Mouse (Mus musculus) fibroblast of lung, adult 2 months (primary cell): ENCODE measurements around the gene Zdhhc22.

Source experiments
- DNase-seq: peaks from one replicate; pipeline ENCODE4 v3.0.0-alpha.2; 2011; ENCODE audit warnings: low read depth

Gene Zdhhc22

GRCm38 (mm10) chr12:86989890-86990754, at the start of gene Zdhhc22:
TSS of gene Zdhhc22 (minus strand) at chr12:86990430.
- DNase-seq, result no peak

DNA sequence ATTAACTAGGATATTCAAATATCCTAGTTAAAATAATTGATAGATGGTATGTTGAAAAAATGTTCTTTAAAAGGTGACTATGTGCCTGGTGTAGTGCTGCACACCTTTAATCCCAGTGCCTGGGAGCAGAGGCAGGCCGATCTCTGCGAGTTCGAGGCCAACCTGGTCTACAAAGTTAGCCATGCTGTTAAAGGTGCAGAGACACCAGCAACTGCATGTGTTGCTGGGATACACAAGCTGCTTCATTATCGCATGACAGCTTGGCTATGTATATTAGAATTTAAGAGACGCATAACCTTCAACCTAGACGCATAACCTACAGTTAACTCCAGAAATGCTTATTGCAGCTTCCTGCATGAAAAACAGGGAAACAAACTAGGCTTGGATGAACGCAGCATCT, 46.4 kb upstream of the Zdhhc22 start:
- DNase-seq, result no peak

- no peak for DNase-seq
These were observed 41.0 kb upstream of the Zdhhc22 start for GRCm38 (mm10) chr12:87031163-87031763.

DNA sequence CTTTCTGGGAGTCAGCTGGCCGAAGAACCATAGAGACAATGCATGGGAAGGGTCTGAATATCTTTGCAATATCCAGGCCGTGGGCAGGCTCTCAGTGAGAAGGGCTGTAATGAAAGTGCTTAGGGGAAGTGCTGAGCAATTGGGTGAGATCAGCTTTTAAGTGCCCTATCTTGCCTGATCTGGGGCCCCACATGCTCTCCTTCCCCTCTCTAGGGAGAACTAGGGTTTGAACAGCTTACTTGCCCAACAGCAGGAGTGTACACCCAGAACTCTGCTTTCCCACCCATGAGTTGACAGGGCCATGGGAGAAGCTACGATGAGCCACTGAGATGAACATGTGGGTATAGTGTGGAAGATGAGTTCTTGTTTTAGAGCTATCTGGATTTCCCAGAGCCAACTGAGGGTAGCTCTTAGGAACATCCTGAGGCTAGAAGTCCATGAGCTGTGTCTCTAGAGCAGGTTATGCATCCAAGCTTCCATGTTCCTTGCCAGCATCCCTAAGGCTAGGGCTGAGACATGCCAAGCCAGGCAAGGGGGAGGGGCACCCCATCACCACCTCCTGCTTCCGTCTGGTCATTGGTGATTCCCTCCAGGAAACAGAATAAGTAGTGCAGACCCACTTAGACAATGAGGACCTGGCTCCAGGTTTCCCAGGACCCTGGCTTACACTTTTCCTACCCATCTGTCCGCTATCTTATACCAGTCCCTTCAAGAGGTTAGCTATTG, 39.2 kb upstream of the Zdhhc22 start:
- no peak for DNase-seq

- DNase-seq, result no peak
These were observed 37.8 kb upstream of the Zdhhc22 start for GRCm38 (mm10) chr12:87028068-87028467.

DNA sequence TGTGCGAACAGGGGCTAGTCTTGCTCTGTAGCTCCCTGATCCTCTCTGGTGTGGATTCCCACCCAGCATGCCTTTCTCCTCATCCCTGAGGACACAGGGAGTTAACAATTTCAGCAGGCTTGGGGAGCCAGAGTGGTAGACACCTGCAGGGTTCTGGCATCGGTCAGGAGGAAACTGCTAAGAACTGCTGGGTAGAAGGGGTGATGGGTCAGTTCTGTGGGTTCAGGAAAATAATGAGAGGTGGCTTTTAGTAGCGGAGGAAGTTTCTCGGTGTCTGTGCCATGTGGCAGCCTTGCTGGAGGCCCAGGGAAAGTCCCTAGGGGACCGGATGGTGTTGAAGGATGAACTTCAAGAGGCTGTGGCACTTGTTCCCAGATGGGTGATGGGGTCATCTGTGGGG, 37.2 kb upstream of the Zdhhc22 start:
- DNase-seq, result no peak

GRCm38 (mm10) chr12:87026871-87027240, 36.6 kb upstream of the Zdhhc22 start:
- DNase-seq, result no peak

- DNase-seq, result no peak
These were observed 36.1 kb upstream of the Zdhhc22 start for GRCm38 (mm10) chr12:87026109-87026870.

GRCm38 (mm10) chr12:87023456-87023855, 33.2 kb upstream of the Zdhhc22 start:
- DNase-seq, result no peak

GRCm38 (mm10) chr12:87022006-87022405, 31.8 kb upstream of the Zdhhc22 start:
- DNase-seq, result no peak

DNA sequence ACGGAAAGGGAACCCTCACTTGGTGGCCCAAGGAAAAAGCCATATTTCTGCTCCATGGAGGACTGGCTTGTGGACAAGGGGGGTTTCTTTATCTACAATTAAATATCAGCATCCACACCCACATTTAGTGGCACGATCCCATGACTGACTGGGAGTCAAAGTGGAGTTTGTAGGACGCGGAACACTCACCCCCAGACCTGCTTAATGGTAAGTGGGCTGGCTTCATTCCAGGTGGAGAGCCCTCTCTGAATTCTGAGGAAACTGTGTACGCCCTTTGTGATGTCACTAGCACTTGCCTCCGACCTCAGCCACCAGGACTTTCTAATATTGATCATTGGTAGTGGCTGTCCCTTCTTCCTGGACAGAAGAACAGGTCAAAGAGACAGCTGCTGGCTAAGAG, 30.8 kb upstream of the Zdhhc22 start, which contains the start of gene Tmem63c:
Gene Tmem63c, plus strand, starts transcription at position 301 of the 400 bp plus-strand sequence.
- no peak for DNase-seq

DNA sequence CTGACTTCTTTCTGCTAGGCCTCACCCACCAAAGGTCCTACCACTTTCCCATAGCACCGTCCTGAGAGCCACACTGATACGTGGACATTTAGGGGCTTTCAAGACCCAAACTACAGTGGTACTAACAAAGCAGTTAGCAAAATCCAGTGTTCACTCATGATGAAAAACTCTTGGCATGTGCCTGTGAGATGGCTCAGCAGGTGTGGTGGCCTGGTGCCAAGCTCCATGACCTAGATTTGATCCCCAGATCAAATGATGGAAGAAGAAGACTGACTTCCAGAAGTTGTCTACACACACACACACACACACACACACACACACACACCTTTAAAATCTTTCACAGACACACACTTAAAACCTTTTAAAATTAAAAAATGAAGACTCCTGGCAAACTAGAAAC, 28.5 kb upstream of the Zdhhc22 start:
- DNase-seq, result no peak

DNA sequence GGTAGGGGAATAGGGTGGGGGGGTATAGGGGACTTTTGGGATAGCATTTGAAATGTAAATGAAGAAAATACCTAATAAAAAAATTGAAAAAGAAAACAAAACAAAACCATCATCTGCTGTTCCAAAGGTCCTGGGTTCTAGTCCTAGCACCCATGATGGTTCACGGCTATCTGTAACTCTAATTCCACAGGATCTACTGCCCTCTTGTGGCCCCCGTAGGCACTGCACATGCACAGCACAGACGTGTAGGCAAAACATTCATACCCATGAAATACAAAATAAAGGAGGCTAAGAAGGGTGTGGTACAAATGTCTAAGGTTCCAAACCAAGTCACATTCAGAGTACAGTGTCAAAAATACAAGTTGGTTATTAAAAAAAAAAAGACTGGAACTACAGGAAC, 26.8 kb upstream of the Zdhhc22 start:
- no peak for DNase-seq

GRCm38 (mm10) chr12:87004596-87004995, 14.4 kb upstream of the Zdhhc22 start:
- DNase-seq, result no peak

GRCm38 (mm10) chr12:87003606-87004005, 13.4 kb upstream of the Zdhhc22 start:
- DNase-seq, result no peak

DNA sequence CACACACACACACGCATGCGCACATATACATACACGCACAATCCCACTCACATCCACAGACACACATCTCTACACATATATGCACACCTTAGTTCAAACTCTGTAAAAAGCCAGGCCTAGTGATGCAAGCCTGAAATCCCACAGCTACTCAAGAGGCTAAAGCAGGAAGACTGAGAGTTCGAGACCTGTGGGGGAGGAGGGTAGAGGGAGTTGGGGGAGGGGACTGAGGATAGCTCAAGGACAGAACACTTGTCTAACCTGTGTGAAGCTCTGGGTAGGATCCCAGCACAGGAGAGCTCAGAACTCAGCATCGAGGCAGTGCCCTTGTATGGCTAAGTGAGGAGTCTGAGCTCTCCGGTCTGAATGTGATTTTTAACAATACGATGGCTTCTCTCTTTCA, 12.6 kb upstream of the Zdhhc22 start:
- DNase-seq, result no peak

GRCm38 (mm10) chr12:87002209-87002608, 12.0 kb upstream of the Zdhhc22 start:
- no peak for DNase-seq

DNA sequence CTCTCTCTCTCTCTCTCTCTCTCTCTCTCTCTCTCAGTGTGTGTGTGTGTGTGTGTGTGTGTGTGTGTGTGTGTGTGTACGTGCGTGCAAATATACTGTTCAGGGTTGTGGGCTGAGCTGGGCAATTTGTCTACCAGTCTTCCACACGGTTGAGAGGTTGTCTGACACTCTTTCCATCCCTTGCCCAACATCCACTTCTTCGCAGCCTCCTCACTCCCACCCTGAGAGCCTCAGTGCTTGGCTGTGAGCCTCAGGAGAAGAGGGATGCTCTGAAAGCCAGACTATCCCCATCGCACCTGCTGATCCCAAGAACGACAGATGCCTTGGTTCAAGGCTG, 10.6 kb upstream of the Zdhhc22 start:
- DNase-seq, result no peak

DNA sequence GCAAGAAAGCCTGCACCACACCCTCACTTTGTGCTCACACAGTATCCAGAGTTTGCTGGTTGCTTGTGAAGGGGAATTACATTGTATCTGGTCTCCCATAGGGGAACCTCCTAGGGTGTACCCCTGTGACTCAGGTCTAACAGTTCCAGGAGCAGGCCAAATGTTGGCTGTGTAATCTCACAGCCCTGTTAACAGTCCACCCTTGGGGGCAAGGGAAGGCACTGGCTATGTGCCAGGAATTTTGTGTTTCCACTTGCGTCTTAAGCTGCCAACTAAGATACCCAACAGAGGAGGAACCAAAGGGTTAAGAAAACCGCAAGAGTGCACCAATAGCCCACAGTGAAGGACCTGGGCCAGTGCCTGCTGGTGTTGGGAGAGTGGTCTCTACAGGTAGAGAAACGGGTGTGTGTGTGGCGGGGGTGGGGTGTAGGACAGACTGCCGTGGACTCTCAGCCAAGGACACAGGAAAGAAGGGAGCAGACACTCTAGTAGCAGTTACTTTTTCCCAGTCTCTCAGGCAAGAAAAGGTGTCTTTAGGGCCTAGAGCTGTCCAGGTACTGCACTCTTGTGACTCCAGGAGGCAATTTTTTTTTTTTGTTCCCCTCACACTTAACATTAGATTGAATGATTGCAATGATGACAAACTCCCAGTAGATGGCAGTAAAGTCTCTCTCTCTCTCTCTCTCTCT, 10.1 kb upstream of the Zdhhc22 start:
- no peak for DNase-seq

- DNase-seq, result no peak
These were observed 9.1 kb upstream of the Zdhhc22 start for GRCm38 (mm10) chr12:86999283-86999820.

DNA sequence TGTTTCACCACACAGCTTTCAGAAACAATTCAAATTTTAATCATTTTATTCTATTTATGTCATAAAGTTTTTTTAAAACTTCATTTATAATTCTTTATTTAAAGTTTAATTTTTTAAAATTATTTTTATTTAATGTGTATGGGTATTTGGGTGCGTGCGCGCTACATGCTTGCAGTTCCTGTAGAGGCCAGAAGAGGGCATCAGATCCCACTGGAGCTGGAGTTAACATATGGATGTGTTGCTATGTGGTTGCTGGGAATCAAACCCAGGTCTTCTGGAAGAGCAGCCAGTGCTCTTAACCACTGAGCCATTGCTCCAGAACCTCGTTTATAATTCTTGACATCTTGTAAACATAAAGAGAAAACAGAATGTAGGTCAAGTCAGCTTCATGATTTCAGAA, 8.5 kb upstream of the Zdhhc22 start:
- DNase-seq, result no peak
